Mouse (Mus musculus) embryonic stem cell, embryonic (primary cell): Measurements from ENCODE around the gene Slc45a3.

Experiments
- CTCF ChIA-PET, 4 experiments: fragments of 300-600 bp in 2 of 4; fragments of 350-600 bp in 2 of 4; sonication (Branson Sonifier 250); formaldehyde crosslinking; loops; one replicate each; lab custom pipeline; 2022; ENCODE audit warnings: inconsistent platforms in 2 of 4; lab: Charles Lee
- POLR2A ChIA-PET, 4 experiments: fragments of 300-600 bp in 2 of 4; fragments of 350-600 bp in 2 of 4; sonication (Branson Sonifier 250); formaldehyde crosslinking; loops; one replicate each; lab custom pipeline; 2022; ENCODE audit warnings: antibody characterized with exemption in 4 of 4, inconsistent platforms in 1 of 4; lab: Charles Lee

Slc45a3 gene

GRCm38 (mm10) chr1:132001880-132002330 is 39.1 kb downstream of the Slc45a3 start:
- CTCF ChIA-PET, result interaction anchor here (0.6 to 2.0 kb wide), 10 partner anchors 13 to 544 kb away, joined by 3 to 9 read pairs (median 4); no protein-coding TSS in a partner anchor
- POLR2A ChIA-PET, result interaction anchor here in 1 of 4 experiments (0.6 to 1.6 kb wide), 3 partner anchors 12 to 838 kb away, joined by 3 to 6 read pairs (median 5); no protein-coding TSS in a partner anchor

GRCm38 (mm10) chr1:132003111-132003510 is 40.3 kb downstream of the Slc45a3 start:
- ChIA-PET CTCF (no interaction called here), POLR2A (no interaction called here)

GRCm38 (mm10) chr1:132003817-132004216 is 41.0 kb downstream of the Slc45a3 start:
- CTCF ChIA-PET, result interaction anchor here in 3 of 4 experiments (0.6 to 0.9 kb wide), 5 partner anchors 9 to 1258 kb away, joined by 3 to 6 read pairs (median 4); no protein-coding TSS in a partner anchor

GRCm38 (mm10) chr1:132004574-132005180 is 41.9 kb downstream of the Slc45a3 start:
- POLR2A ChIA-PET, result interaction anchor here in 2 of 4 experiments (0.5 to 1.8 kb wide), 10 partner anchors 10 to 597 kb away, joined by 3 to 5 read pairs (median 3); no protein-coding TSS in a partner anchor
- CTCF ChIA-PET, result interaction anchor here in 3 of 4 experiments (0.6 to 0.9 kb wide), 5 partner anchors 10 to 1257 kb away, joined by 3 to 7 read pairs (median 3); no protein-coding TSS in a partner anchor

More at GRCm38 (mm10) chr1:132003817-132004216, 41.0 kb downstream of the Slc45a3 start:
- POLR2A ChIA-PET, result interaction anchor here in 3 of 4 experiments (0.8 to 1.7 kb wide), 7 partner anchors 10 to 223 kb away, joined by 3 to 9 read pairs (median 3); no protein-coding TSS in a partner anchor

- POLR2A ChIA-PET, result interaction anchor here in 3 of 4 experiments (0.5 to 5.0 kb wide), 15 partner anchors 10 to 764 kb away, joined by 3 to 60 read pairs (median 4); partner anchors contain the start of gene Slc45a3 (in 1 of the 3)
- CTCF ChIA-PET, result interaction anchor here in 3 of 4 experiments (0.5 to 3.3 kb wide), 7 partner anchors 10 to 350 kb away, joined by 3 to 16 read pairs (median 6); partner anchors contain the start of gene Mfsd4a (in 1 of the 3)
These were observed 42.7 kb downstream of the Slc45a3 start for GRCm38 (mm10) chr1:132005466-132005865.

- ChIA-PET CTCF (interaction anchor here in 3 of 4 experiments (0.5 to 3.3 kb wide), 12 partner anchors 9 to 350 kb away, joined by 3 to 16 read pairs (median 6); partner anchors contain the start of gene Mfsd4a (in 1 of the 3)), POLR2A (interaction anchor here (0.7 to 5.0 kb wide), 25 partner anchors 7 to 765 kb away, joined by 3 to 60 read pairs (median 4); partner anchors contain the start of genes Nucks1 (in 1 of the 4) and Slc45a3 (in 1 of the 4))
These were observed 43.3 kb downstream of the Slc45a3 start for GRCm38 (mm10) chr1:132006046-132006445.

GRCm38 (mm10) chr1:132006721-132007120 is 44.0 kb downstream of the Slc45a3 start:
- POLR2A ChIA-PET, result interaction anchor here (0.6 to 5.0 kb wide), 60 partner anchors 8 to 1041 kb away, joined by 3 to 60 read pairs (median 4); partner anchors contain the start of genes Mfsd4a (in 2 of the 4), Dstyk (in 1 of the 4), Nucks1 (in 1 of the 4) and Slc45a3 (in 1 of the 4)
- CTCF ChIA-PET, result interaction anchor here in 3 of 4 experiments (0.5 to 3.3 kb wide), 19 partner anchors 9 to 514 kb away, joined by 3 to 15 read pairs (median 5); partner anchors contain the start of gene Mfsd4a (in 1 of the 3)

GRCm38 (mm10) chr1:132007282-132007815 is 44.6 kb downstream of the Slc45a3 start, which contains the start of gene Elk4:
Gene Elk4, plus strand, starts transcription at chr1:132007607.
- POLR2A ChIA-PET, result interaction anchor here (0.5 to 5.0 kb wide), 99 partner anchors 8 to 1127 kb away, joined by 3 to 60 read pairs (median 4); partner anchors contain the start of genes Mfsd4a (in 3 of the 4), Cdk18 (in 1 of the 4), Dstyk (in 1 of the 4) and Fam72a (in 1 of the 4)
- CTCF ChIA-PET, result interaction anchor here (0.5 to 3.3 kb wide), 17 partner anchors 8 to 514 kb away, joined by 3 to 15 read pairs (median 5); no protein-coding TSS in a partner anchor

- CTCF ChIA-PET, result interaction anchor here (0.5 to 3.3 kb wide), 14 partner anchors 13 to 513 kb away, joined by 3 to 15 read pairs (median 3); no protein-coding TSS in a partner anchor
- POLR2A ChIA-PET, result interaction anchor here (0.5 to 5.0 kb wide), 103 partner anchors 9 to 1126 kb away, joined by 3 to 60 read pairs (median 4); partner anchors contain the start of genes Mfsd4a (in 3 of the 4), Slc41a1 (in 2 of the 4), Slc45a3 (in 2 of the 4) and Cdk18 (in 1 of the 4)
These were observed 45.4 kb downstream of the Slc45a3 start for GRCm38 (mm10) chr1:132007828-132008827.

- CTCF ChIA-PET, result interaction anchor here (0.6 to 2.5 kb wide), 6 partner anchors 26 to 376 kb away, joined by 3 to 9 read pairs (median 3); no protein-coding TSS in a partner anchor
- POLR2A ChIA-PET, result interaction anchor here (0.6 to 5.0 kb wide), 43 partner anchors 8 to 527 kb away, joined by 3 to 60 read pairs (median 5); partner anchors contain the start of genes Cdk18 (in 1 of the 4), Nucks1 (in 1 of the 4) and Slc45a3 (in 1 of the 4)
These were observed 46.3 kb downstream of the Slc45a3 start for GRCm38 (mm10) chr1:132008881-132009644.

GRCm38 (mm10) chr1:132010632-132011501 is 48.1 kb downstream of the Slc45a3 start:
- ChIA-PET POLR2A (interaction anchor here in 3 of 4 experiments (0.6 to 5.0 kb wide), 12 partner anchors 8 to 400 kb away, joined by 3 to 60 read pairs (median 3); partner anchors contain the start of gene Slc41a1 (in 1 of the 3)), CTCF (interaction anchor here in 1 of 4 experiments (0.6 to 0.8 kb wide), 3 partner anchors 16 to 128 kb away, joined by 3 read pairs; partner anchors contain the start of gene Cdk18)

GRCm38 (mm10) chr1:132011785-132012184 is 49.0 kb downstream of the Slc45a3 start:
- ChIA-PET POLR2A (interaction anchor here in 3 of 4 experiments (0.7 to 2.3 kb wide), 6 partner anchors 12 to 484 kb away, joined by 3 to 5 read pairs (median 3); partner anchors contain the start of genes Fam72a (in 1 of the 3) and Srgap2 (in 1 of the 3)), CTCF (no interaction called here)

GRCm38 (mm10) chr1:132012861-132013260 is 50.1 kb downstream of the Slc45a3 start:
- POLR2A ChIA-PET, result interaction anchor here in 2 of 4 experiments (0.6 to 4.5 kb wide), 10 partner anchors 9 to 485 kb away, joined by 3 to 22 read pairs (median 3); partner anchors contain the start of genes Fam72a (in 1 of the 2) and Srgap2 (in 1 of the 2)
- CTCF ChIA-PET, result interaction anchor here in 3 of 4 experiments (0.5 to 2.3 kb wide), 4 partner anchors 9 to 144 kb away, joined by 3 to 7 read pairs (median 4); no protein-coding TSS in a partner anchor

GRCm38 (mm10) chr1:132014800-132015199 is 52.0 kb downstream of the Slc45a3 start:
- POLR2A ChIA-PET, result interaction anchor here (0.6 to 4.5 kb wide), 9 partner anchors 8 to 79 kb away, joined by 3 to 22 read pairs (median 4); partner anchors contain the start of gene Elk4 (in 1 of the 4)
- CTCF ChIA-PET, result interaction anchor here (0.6 to 2.3 kb wide), 21 partner anchors 8 to 830 kb away, joined by 3 to 9 read pairs (median 3); partner anchors contain the start of gene Elk4 (in 1 of the 4)
